Mouse (Mus musculus): ENCODE data around the gene Alg12.
"Not testable (repeated sequence)": the region's sequence is repeated elsewhere in the genome, so short reads cannot be mapped to it uniquely, and the experiment has no call there.

Gene Alg12

DNA sequence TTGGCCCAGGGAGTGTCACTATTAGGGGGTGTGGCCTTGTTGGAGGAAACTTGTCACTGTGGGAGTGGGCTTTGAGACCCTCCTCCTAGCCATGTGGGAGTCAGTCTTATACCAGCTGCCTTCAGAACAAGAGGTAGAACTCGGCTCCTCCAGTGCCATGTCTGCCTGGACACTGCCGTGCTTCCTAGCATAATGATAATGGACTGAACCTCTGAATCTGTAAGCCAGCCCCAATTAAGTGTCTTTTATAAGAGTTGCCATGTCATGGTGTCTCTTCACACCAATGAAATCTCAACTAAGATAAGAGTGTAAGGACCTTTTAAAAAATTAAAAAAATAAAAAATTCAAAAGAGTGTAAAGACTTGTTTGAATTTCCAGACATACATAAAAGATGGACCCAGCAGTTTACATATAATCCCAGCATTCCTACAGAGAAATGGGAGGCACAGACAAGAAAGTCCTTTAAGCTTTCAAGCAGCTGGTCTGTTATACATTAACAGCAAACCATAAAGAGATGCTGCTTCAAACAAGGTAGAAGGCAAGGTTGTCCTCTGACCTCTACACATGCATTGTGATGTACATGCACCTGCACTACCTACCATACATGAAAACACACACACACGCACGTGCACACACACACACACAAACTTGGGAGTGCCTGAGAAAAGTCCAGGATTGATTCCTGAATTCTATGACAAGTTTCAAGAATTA, 26.8 kb downstream of the Alg12 start:
- in situ Hi-C loops (cut with MboI, MseI) = loop anchor here (25.0 kb wide), 1 partner anchor 480 kb away; no protein-coding TSS in a partner anchor

DNA sequence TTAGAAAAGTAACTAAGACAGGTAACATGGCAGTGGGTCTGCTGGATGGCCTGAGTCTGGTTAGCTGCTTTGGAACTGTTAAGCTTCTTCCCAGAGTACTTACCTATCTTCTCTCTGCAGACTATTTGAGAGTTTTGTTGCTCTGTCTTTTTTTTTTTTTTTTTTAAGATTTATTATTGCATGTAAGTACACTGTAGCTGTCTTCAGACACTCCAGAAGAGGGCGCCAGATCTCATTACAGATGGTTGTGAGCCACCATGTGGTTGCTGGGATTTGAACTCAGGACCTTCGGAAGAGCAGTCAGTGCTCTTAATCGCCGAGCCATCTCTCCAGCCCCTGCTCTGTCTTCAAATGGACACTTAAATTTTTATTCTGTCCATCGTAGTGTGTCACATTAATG, 44.5 kb downstream of the Alg12 start:
- in situ Hi-C loops (cut with MboI, MseI) = loop anchor here (25.0 kb wide), 1 partner anchor 462 kb away; no protein-coding TSS in a partner anchor

DNA sequence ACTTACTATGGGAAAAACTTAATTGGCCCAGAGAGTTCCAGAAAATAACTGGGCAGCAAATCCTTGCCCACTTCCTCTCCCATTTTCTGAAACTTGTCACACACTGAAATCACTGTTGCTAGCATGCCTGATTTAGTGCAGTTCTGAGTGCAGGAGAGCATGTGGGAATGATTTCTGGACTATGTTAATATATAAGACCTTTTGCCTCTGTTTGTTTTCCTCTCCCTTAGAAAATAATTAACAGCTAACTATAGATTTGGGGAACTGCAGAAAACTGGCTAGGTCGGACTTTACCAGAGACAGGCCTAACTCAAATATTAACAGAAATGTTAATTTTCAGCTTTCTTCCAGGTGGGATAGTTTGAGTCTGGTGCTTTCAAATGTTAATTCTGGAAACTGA, 50.6 kb downstream of the Alg12 start:
- in situ Hi-C loops (cut with MboI, MseI) = no loop called here

DNA sequence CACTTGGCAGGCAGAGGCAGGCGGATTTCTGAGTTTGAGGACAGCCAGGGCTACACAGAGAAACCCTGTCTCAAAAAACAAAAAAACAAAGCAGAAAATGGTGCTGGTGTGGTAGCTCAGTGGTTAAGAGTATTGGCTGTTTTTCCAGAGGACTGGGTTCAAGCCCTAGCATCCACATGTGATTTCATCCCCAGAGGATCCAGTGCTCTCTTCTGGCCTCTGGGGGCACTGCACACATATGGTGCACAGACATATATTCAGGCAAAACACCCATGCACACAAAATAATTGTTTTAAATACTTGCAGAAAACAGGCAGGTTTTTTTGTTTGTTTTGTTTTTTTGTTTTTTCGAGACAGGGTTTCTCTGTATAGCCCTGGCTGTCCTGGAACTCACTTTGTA, 53.0 kb downstream of the Alg12 start:
- in situ Hi-C loops (cut with MboI, MseI) = not testable (repeated sequence)

DNA sequence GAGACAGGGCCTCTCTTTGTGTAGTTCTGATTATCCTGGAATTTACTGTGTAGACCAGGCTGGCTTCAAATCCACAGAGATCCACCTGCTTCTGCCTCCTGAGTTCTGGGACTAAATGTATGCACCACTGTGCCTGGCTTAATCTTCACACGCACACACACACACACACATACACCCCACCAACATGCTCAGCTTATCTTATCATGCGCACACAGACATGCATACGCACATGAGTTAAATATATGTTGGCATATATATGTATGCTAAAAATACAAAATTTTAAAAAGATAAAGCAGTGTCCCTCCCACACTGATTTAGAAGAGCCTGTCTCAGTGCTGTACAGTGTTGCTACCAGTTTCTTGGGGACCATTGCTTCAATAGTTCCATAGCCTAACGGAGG, 57.6 kb downstream of the Alg12 start:
- in situ Hi-C loops (cut with MboI, MseI) = no loop called here

DNA sequence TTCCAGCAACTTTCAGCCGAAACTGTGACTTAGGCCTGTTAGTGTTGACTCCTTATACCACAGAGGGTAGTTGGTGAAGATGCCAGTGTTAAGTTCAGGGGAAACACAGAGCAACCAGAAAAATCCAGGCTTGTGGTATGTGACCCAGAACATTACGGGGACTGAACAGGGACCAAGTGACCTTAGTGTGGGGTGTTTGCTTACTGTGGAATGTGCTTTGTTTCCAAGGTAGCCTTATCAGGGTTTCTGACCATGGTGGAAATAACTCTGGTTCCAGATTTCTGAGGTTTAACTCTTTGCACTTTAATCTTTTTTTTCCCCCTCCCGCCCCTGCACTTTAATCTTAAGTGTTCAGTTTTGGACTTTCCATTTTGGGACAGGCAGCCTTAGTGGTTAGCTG, 61.1 kb downstream of the Alg12 start:
- in situ Hi-C loops (cut with MboI, MseI) = no loop called here

DNA sequence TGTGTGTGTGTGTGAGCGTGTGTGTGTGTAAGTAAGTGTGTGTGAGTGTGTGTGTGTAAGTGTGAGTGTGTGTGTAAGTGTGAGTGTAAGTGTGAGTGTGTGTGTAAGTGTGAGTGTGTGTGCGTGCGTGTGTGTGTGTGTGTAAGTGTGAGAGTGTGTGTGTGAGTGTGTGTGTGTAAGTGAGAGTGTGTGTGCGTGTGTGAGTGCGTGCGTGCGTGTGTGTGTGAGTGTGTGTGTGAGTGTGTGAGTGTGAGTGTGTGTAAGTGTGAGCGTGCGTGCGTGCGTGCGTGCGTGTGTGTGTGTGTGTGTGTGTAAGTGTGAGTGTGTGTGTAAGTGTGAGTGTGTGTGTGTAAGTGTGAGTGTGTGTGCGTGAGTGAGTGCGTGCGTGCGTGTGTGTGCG, 63.4 kb downstream of the Alg12 start:
- in situ Hi-C loops (cut with MboI, MseI) = no loop called here

Measured in T-helper 1 cell (primary cell).